Mouse (Mus musculus) olfactory bulb, adult 2 months (tissue): Measurements from ENCODE around the gene Sox5.

Experiments
- CTCF ChIP-seq: fragments of 200-500 bp; IDR thresholded peaks from 2 replicates; pipeline ENCODE4 v1.5.1; 2012; ENCODE audit warnings: low read depth, mild to moderate bottlenecking, low read length, moderate library complexity; ENCODE audit not compliant: insufficient read depth
- POLR2A ChIP-seq: fragments of 200-500 bp; IDR thresholded peaks from 2 replicates; pipeline ENCODE4 v1.6.1; 2012; ENCODE audit warnings: mild to moderate bottlenecking, low read depth, low read length, moderate library complexity; ENCODE audit not compliant: insufficient read depth

- TF ChIP-seq CTCF (no peak), POLR2A (no peak)
These were observed 8.8 kb downstream of the Sox5 start for GRCm38 (mm10) chr6:144772985-144773384.
